In genomic region chr7:139299424-139299823, GRCm38 (mm10) we compare ENCODE assay signal across 8 mouse cellular contexts. TPM values are rescaled to one million over a fixed set of nuclear protein-coding genes. Genes with fewer than 3 reads are reported as not detected.
DNase-seq lines count a peak whose midpoint lies in the region; ATAC-seq and TF ChIP-seq lines count a peak whose summit lies in the region.

No protein-coding gene starts in this region.

- TF ChIP-seq CTCF in kidney, adult 2 months (conservative IDR thresholded peaks at IDR 0.05; ENCODE audit: insufficient read depth, insufficient read length, low read depth, low read length) = peak; percentile 97

- no peak overlapping the region for H3K9ac ChIP-seq in heart, embryonic 11.5 days (ENCODE audit: low read depth, low read length)
- no peak overlapping the region for H3K9ac ChIP-seq in limb, embryonic 12.5 days (replicated peaks)
- no peak overlapping the region for H3K9ac ChIP-seq in stomach, embryonic 14.5 days (replicated peaks; ENCODE audit: low read depth, low read length)

- H3K4me1 ChIP-seq in heart, embryonic 11.5 days (ENCODE audit: control insufficient read depth, insufficient read depth, low read length) = peaks cover 29% of the 10 kb centered on the region
- H3K4me1 ChIP-seq in kidney, adult 2 months (ENCODE audit: control insufficient read depth, insufficient read depth, low read length) = no peaks in the 10 kb centered on the region
- peaks cover 8% of the 10 kb centered on the region for H3K4me1 ChIP-seq in limb, embryonic 12.5 days (replicated peaks)
- H3K4me1 ChIP-seq in stomach, embryonic 14.5 days (ENCODE audit: control insufficient read depth, insufficient read depth, low read length) = peaks cover 3% of the 10 kb centered on the region; the same call in 1 of the 2 replicates

- no peaks in the 10 kb centered on the region for H3K9me3 ChIP-seq in heart, embryonic 11.5 days (replicated peaks; ENCODE audit: control insufficient read depth, low read length)
- no peaks in the 10 kb centered on the region for H3K9me3 ChIP-seq in limb, embryonic 12.5 days
- no peaks in the 10 kb centered on the region for H3K9me3 ChIP-seq in stomach, embryonic 14.5 days (ENCODE audit: control insufficient read depth, low read depth, low read length)

- H3K27ac ChIP-seq in heart, embryonic 11.5 days (ENCODE audit: low read depth, low read length) = no peak overlapping the region
- H3K27ac ChIP-seq in kidney, adult 2 months (ENCODE audit: insufficient read depth, low read depth, low read length) = no peak overlapping the region
- no peak overlapping the region for H3K27ac ChIP-seq in limb, embryonic 12.5 days
- no peak overlapping the region for H3K27ac ChIP-seq in stomach, embryonic 14.5 days (ENCODE audit: low read length)

- 15% methylated on average over 8 of the region's 8 CpGs for WGBS in heart, embryonic 11.5 days (ENCODE audit: insufficient replicate concordance)
- WGBS in kidney, adult 2 months = 24% methylated on average over 8 of the region's 8 CpGs
- 16% methylated on average over 8 of the region's 8 CpGs for WGBS in limb, embryonic 12.5 days
- 10% methylated on average over 8 of the region's 8 CpGs for WGBS in stomach, embryonic 14.5 days

- no peak overlapping the region for H3K4me2 ChIP-seq in heart, embryonic 11.5 days
- H3K4me2 ChIP-seq in limb, embryonic 12.5 days = peak overlapping the region; percentile 30
- H3K4me2 ChIP-seq in stomach, embryonic 14.5 days (replicated peaks; ENCODE audit: low read depth, low read length) = no peak overlapping the region; the same call in 1 of the 2 replicates

- no peak overlapping the region for H3K4me3 ChIP-seq in heart, embryonic 11.5 days (ENCODE audit: low read depth, low read length)
- no peak overlapping the region for H3K4me3 ChIP-seq in kidney, adult 2 months (ENCODE audit: insufficient read depth, low read depth, low read length)
- no peak overlapping the region for H3K4me3 ChIP-seq in limb, embryonic 12.5 days (replicated peaks)
- no peak overlapping the region for H3K4me3 ChIP-seq in stomach, embryonic 14.5 days (ENCODE audit: low read depth, low read length)

- H3K27me3 ChIP-seq in heart, embryonic 11.5 days (ENCODE audit: control insufficient read depth, insufficient read depth, low read length) = no peaks in the 10 kb centered on the region
- H3K27me3 ChIP-seq in kidney, adult 2 months (replicated peaks; ENCODE audit: control insufficient read depth, insufficient read depth, low read length) = no peaks in the 10 kb centered on the region
- H3K27me3 ChIP-seq in limb, embryonic 12.5 days = 0 out of 2 replicates have a peak, but pooled peaks cover 12% of the 10 kb centered on the region
- H3K27me3 ChIP-seq in stomach, embryonic 14.5 days (ENCODE audit: control insufficient read depth, insufficient read depth, low read length) = no peaks in the 10 kb centered on the region

- no peaks in the 10 kb centered on the region for H3K36me3 ChIP-seq in heart, embryonic 11.5 days (ENCODE audit: control insufficient read depth, insufficient read depth, low read length)
- H3K36me3 ChIP-seq in kidney, adult 2 months (ENCODE audit: control insufficient read depth, insufficient read depth, low read length) = no peaks in the 10 kb centered on the region
- H3K36me3 ChIP-seq in limb, embryonic 12.5 days = no peaks in the 10 kb centered on the region
- no peaks in the 10 kb centered on the region for H3K36me3 ChIP-seq in stomach, embryonic 14.5 days (ENCODE audit: control insufficient read depth, insufficient read depth, low read length)

- TF ChIP-seq POLR2A in kidney, adult 2 months (IDR thresholded peaks at IDR 0.05; ENCODE audit: low read depth, low read length) = no peak

- peak; percentile 96 for DNase-seq in heart, adult 11 months
- peak; percentile 96 to 99 for DNase-seq in cerebellum, postnatal 14 days
- peak; percentile 57 for DNase-seq in gastrocnemius, postnatal 25 days
- DNase-seq in kidney, adult 2 months = peak; percentile 76
- DNase-seq in neural tube, embryonic 10.5 days (ENCODE audit: extremely low spot score, low spot score) = peak; percentile 94

- no peak for ATAC-seq in heart, embryonic 11.5 days (replicated peaks; ENCODE audit: insufficient number of reproducible peaks, low FRiP score, low TSS enrichment)
- ATAC-seq in limb, embryonic 12.5 days (ENCODE audit: insufficient number of reproducible peaks, insufficient read depth, low FRiP score, low TSS enrichment, low read depth) = 0 out of 2 replicates have a peak, but pooled peaks have one; percentile 23
- 0 out of 2 replicates have a peak, but pooled peaks have one; percentile 10 for ATAC-seq in stomach, embryonic 14.5 days (ENCODE audit: insufficient number of reproducible peaks, insufficient read depth, low FRiP score, low read depth)

RNA-seq across cellular contexts. Expression of gene Pwwp2b, which starts 51.1 kb away (rescaled TPM):
- polyA plus RNA-seq in heart, embryonic 11.5 days (2014; fragmentation: Nextera tagmentation; extraction: Ambion mirVana) = 8.4 TPM in 2 replicates
- 1 to 10 TPM; 2.8 to 3.7 TPM for total RNA-seq in gastrocnemius, postnatal 25 days (2021)
- 7.9 and 8.0 TPM in 2 replicates for polyA plus RNA-seq in kidney, adult 2 months (2012; rRNA removed)
- polyA plus RNA-seq in limb, embryonic 12.5 days (2016; fragmentation: Nextera tagmentation; extraction: Ambion mirVana) = 9.6 and 10.0 TPM in 2 replicates
- polyA plus RNA-seq in stomach, embryonic 14.5 days (2014; fragmentation: Nextera tagmentation; extraction: Ambion mirVana) = 16.1 and 17.0 TPM in 2 replicates
